Mouse (Mus musculus): ENCODE results near the gene Snap29.

Gene Snap29

GRCm38 (mm10) chr16:17405736-17406443, at the start of gene Snap29, which contains the start of gene Pi4ka:
TSS of gene Snap29 (plus strand) at chr16:17405986.
TSS of gene Pi4ka (minus strand) at chr16:17406314.
- DNase-seq (ENCODE audit: low spot score), result peak; percentile 99

- DNase-seq (ENCODE audit: low spot score), result no peak
Measured at GRCm38 (mm10) chr16:17356031-17356430, 49.8 kb upstream of the Snap29 start.

- DNase-seq (ENCODE audit: low spot score), result no peak
Measured at GRCm38 (mm10) chr16:17358787-17359186, 47.0 kb upstream of the Snap29 start.

- no peak for DNase-seq (ENCODE audit: low spot score)
Measured at GRCm38 (mm10) chr16:17382306-17382705, 23.5 kb upstream of the Snap29 start.

- no peak for DNase-seq (ENCODE audit: low spot score)
Measured at GRCm38 (mm10) chr16:17383594-17384326, 22.0 kb upstream of the Snap29 start.

GRCm38 (mm10) chr16:17392784-17393183, 13.0 kb upstream of the Snap29 start:
- DNase-seq (ENCODE audit: low spot score), result no peak

- peak; percentile 58 for DNase-seq (ENCODE audit: low spot score)
Measured at GRCm38 (mm10) chr16:17402855-17403254, 2.9 kb upstream of the Snap29 start.

- no peak for DNase-seq (ENCODE audit: low spot score)
Measured at GRCm38 (mm10) chr16:17405271-17405696, 502 bp upstream of the Snap29 start.

GRCm38 (mm10) chr16:17406512-17407231, 886 bp downstream of the Snap29 start:
- no peak for DNase-seq (ENCODE audit: low spot score)

- no peak for DNase-seq (ENCODE audit: low spot score)
Measured at GRCm38 (mm10) chr16:17409046-17409445, 3.3 kb downstream of the Snap29 start.

- no peak for DNase-seq (ENCODE audit: low spot score)
Measured at GRCm38 (mm10) chr16:17410209-17410608, 4.4 kb downstream of the Snap29 start.

GRCm38 (mm10) chr16:17423021-17423420, 17.2 kb downstream of the Snap29 start:
- DNase-seq (ENCODE audit: low spot score), result no peak

- peak; percentile 29 for DNase-seq (ENCODE audit: low spot score)
Measured at GRCm38 (mm10) chr16:17432576-17432975, 26.8 kb downstream of the Snap29 start.

- peak; percentile 100 for DNase-seq (ENCODE audit: low spot score)
Measured at GRCm38 (mm10) chr16:17451541-17452372, 46.0 kb downstream of the Snap29 start, which contains the start of gene Crkl. TSS of gene Crkl (plus strand) at chr16:17451987.

- DNase-seq (ENCODE audit: low spot score), result peak; percentile 57
Measured at GRCm38 (mm10) chr16:17452373-17452715, 46.6 kb downstream of the Snap29 start.

GRCm38 (mm10) chr16:17456901-17457300, 51.1 kb downstream of the Snap29 start:
- no peak for DNase-seq (ENCODE audit: low spot score)

- peak; percentile 15 for DNase-seq (ENCODE audit: low spot score)
Measured at GRCm38 (mm10) chr16:17460254-17460653, 54.5 kb downstream of the Snap29 start.

GRCm38 (mm10) chr16:17461596-17461995, 55.8 kb downstream of the Snap29 start:
- no peak for DNase-seq (ENCODE audit: low spot score)

- no peak for DNase-seq (ENCODE audit: low spot score)
Measured at GRCm38 (mm10) chr16:17463184-17463583, 57.4 kb downstream of the Snap29 start.

GRCm38 (mm10) chr16:17466875-17467663, 61.3 kb downstream of the Snap29 start:
- no peak for DNase-seq (ENCODE audit: low spot score)

GRCm38 (mm10) chr16:17472498-17472897, 66.7 kb downstream of the Snap29 start:
- no peak for DNase-seq (ENCODE audit: low spot score)
